Mouse (Mus musculus) liver, embryonic 14.5 days (tissue): Measurements from ENCODE around the gene 0610030E20Rik.

Source experiments
- CTCF ChIP-seq: IDR thresholded peaks from 2 replicates; pipeline ENCODE4 v1.5.1; 2016; ENCODE audit warnings: antibody characterized with exemption, low read depth, control low read depth
- EP300 ChIP-seq: IDR thresholded peaks from 2 replicates; pipeline ENCODE4 v1.6.1; 2016; ENCODE audit warnings: antibody characterized with exemption, low read depth

- TF ChIP-seq CTCF (no peak), EP300 (no peak)
Observed at GRCm38 (mm10) chr6:72379377-72380130, 32.4 kb downstream of the 0610030E20Rik start.
